Mouse (Mus musculus): ENCODE measurements around the gene Mink1. TPM values are rescaled to one million over a fixed set of nuclear protein-coding genes. Genes with fewer than 3 reads are reported as not detected.

The Mink1 gene
- polyA plus RNA-seq, 1 experiment from 2014 or later = 9.8 TPM

- Histone ChIP-seq H3K27ac (ENCODE audit: low read length) (no peak overlapping the region), H3K4me1 (ENCODE audit: control insufficient read depth, insufficient read depth, low read length) (peaks cover 37% of the 10 kb centered on the region), H3K4me2 (ENCODE audit: low read depth, low read length) (no peak overlapping the region), H3K36me3 (ENCODE audit: control insufficient read depth, insufficient read depth) (no peaks in the 10 kb centered on the region), H3K4me3 (ENCODE audit: low read length) (no peak overlapping the region), H3K9me3 (replicated peaks; ENCODE audit: control insufficient read depth, low read length) (no peaks in the 10 kb centered on the region), H3K27me3 (ENCODE audit: control insufficient read depth, insufficient read depth, low read length) (no peaks in the 10 kb centered on the region), H3K9ac (ENCODE audit: low read length) (no peak overlapping the region)
- 62% methylated on average over 5 of the region's 5 CpGs for WGBS
- ATAC-seq (replicated peaks; ENCODE audit: extremely low read depth, insufficient read depth, low FRiP score) = no peak
Observed at GRCm38 (mm10) chr11:70580358-70580720, 17.7 kb downstream of the Mink1 start.

GRCm38 (mm10) chr11:70580921-70581320 lies 18.2 kb downstream of the Mink1 start:
- H3K4me3 ChIP-seq (ENCODE audit: low read length) = no peak overlapping the region
- no peak overlapping the region for H3K4me2 ChIP-seq (ENCODE audit: low read depth, low read length)
- no peak overlapping the region for H3K27ac ChIP-seq (ENCODE audit: low read length)
- WGBS = 73% methylated on average over 3 of the region's 3 CpGs
- H3K4me1 ChIP-seq (ENCODE audit: control insufficient read depth, insufficient read depth, low read length) = peaks cover 43% of the 10 kb centered on the region
- H3K36me3 ChIP-seq (ENCODE audit: control insufficient read depth, insufficient read depth) = no peaks in the 10 kb centered on the region
- no peak overlapping the region for H3K9ac ChIP-seq (ENCODE audit: low read length)
- H3K9me3 ChIP-seq (replicated peaks; ENCODE audit: control insufficient read depth, low read length) = no peaks in the 10 kb centered on the region
- no peak for ATAC-seq (replicated peaks; ENCODE audit: extremely low read depth, insufficient read depth, low FRiP score)
- no peaks in the 10 kb centered on the region for H3K27me3 ChIP-seq (ENCODE audit: control insufficient read depth, insufficient read depth, low read length)

- no peaks in the 10 kb centered on the region for H3K36me3 ChIP-seq (ENCODE audit: control insufficient read depth, insufficient read depth)
- no peak overlapping the region for H3K4me3 ChIP-seq (ENCODE audit: low read length)
- H3K27me3 ChIP-seq (ENCODE audit: control insufficient read depth, insufficient read depth, low read length) = no peaks in the 10 kb centered on the region
- ATAC-seq (replicated peaks; ENCODE audit: extremely low read depth, insufficient read depth, low FRiP score) = no peak
- no peak overlapping the region for H3K27ac ChIP-seq (ENCODE audit: low read length)
- no peak overlapping the region for H3K9ac ChIP-seq (ENCODE audit: low read length)
- WGBS = 56% methylated on average over 3 of the region's 3 CpGs
- no peak overlapping the region for H3K4me2 ChIP-seq (ENCODE audit: low read depth, low read length)
- peaks cover 44% of the 10 kb centered on the region for H3K4me1 ChIP-seq (ENCODE audit: control insufficient read depth, insufficient read depth, low read length)
- no peaks in the 10 kb centered on the region for H3K9me3 ChIP-seq (replicated peaks; ENCODE audit: control insufficient read depth, low read length)
Observed at GRCm38 (mm10) chr11:70582196-70582595, 19.5 kb downstream of the Mink1 start.

GRCm38 (mm10) chr11:70583022-70583714 lies 20.5 kb downstream of the Mink1 start:
- Histone ChIP-seq H3K27ac (ENCODE audit: low read length) (peak overlapping the region; percentile 33), H3K9me3 (replicated peaks; ENCODE audit: control insufficient read depth, low read length) (no peaks in the 10 kb centered on the region), H3K4me1 (ENCODE audit: control insufficient read depth, insufficient read depth, low read length) (peaks cover 43% of the 10 kb centered on the region), H3K27me3 (ENCODE audit: control insufficient read depth, insufficient read depth, low read length) (no peaks in the 10 kb centered on the region), H3K36me3 (ENCODE audit: control insufficient read depth, insufficient read depth) (no peaks in the 10 kb centered on the region), H3K9ac (ENCODE audit: low read length) (no peak overlapping the region), H3K4me2 (ENCODE audit: low read depth, low read length) (no peak overlapping the region), H3K4me3 (ENCODE audit: low read length) (no peak overlapping the region)
- ATAC-seq (replicated peaks; ENCODE audit: extremely low read depth, insufficient read depth, low FRiP score) = no peak
- WGBS = 51% methylated on average over 6 of the region's 6 CpGs

- Histone ChIP-seq H3K9me3 (replicated peaks; ENCODE audit: control insufficient read depth, low read length) (no peaks in the 10 kb centered on the region), H3K4me1 (ENCODE audit: control insufficient read depth, insufficient read depth, low read length) (peaks cover 41% of the 10 kb centered on the region), H3K27ac (ENCODE audit: low read length) (peak overlapping the region; percentile 33), H3K27me3 (ENCODE audit: control insufficient read depth, insufficient read depth, low read length) (no peaks in the 10 kb centered on the region), H3K9ac (ENCODE audit: low read length) (no peak overlapping the region), H3K4me2 (ENCODE audit: low read depth, low read length) (no peak overlapping the region), H3K36me3 (ENCODE audit: control insufficient read depth, insufficient read depth) (no peaks in the 10 kb centered on the region), H3K4me3 (ENCODE audit: low read length) (no peak overlapping the region)
- WGBS = 81% methylated on average over 7 of the region's 7 CpGs
- ATAC-seq (replicated peaks; ENCODE audit: extremely low read depth, insufficient read depth, low FRiP score) = no peak
Observed at GRCm38 (mm10) chr11:70583775-70584174, 21.1 kb downstream of the Mink1 start.

GRCm38 (mm10) chr11:70585457-70585856 lies 22.8 kb downstream of the Mink1 start:
- no peaks in the 10 kb centered on the region for H3K36me3 ChIP-seq (ENCODE audit: control insufficient read depth, insufficient read depth)
- H3K4me2 ChIP-seq (ENCODE audit: low read depth, low read length) = no peak overlapping the region
- H3K4me3 ChIP-seq (ENCODE audit: low read length) = no peak overlapping the region
- WGBS = 45% methylated on average over 7 of the region's 7 CpGs
- no peaks in the 10 kb centered on the region for H3K9me3 ChIP-seq (replicated peaks; ENCODE audit: control insufficient read depth, low read length)
- no peaks in the 10 kb centered on the region for H3K27me3 ChIP-seq (ENCODE audit: control insufficient read depth, insufficient read depth, low read length)
- H3K9ac ChIP-seq (ENCODE audit: low read length) = peak overlapping the region; percentile 40; the same call in 1 of the 2 replicates
- peak; percentile 81 for ATAC-seq (replicated peaks; ENCODE audit: extremely low read depth, insufficient read depth, low FRiP score)
- peaks cover 34% of the 10 kb centered on the region for H3K4me1 ChIP-seq (ENCODE audit: control insufficient read depth, insufficient read depth, low read length)
- peak overlapping the region; percentile 66 for H3K27ac ChIP-seq (ENCODE audit: low read length)

GRCm38 (mm10) chr11:70586261-70586660 lies 23.6 kb downstream of the Mink1 start:
- no peaks in the 10 kb centered on the region for H3K27me3 ChIP-seq (ENCODE audit: control insufficient read depth, insufficient read depth, low read length)
- H3K4me3 ChIP-seq (ENCODE audit: low read length) = no peak overlapping the region
- no peak overlapping the region for H3K4me2 ChIP-seq (ENCODE audit: low read depth, low read length)
- H3K27ac ChIP-seq (ENCODE audit: low read length) = no peak overlapping the region
- H3K9ac ChIP-seq (ENCODE audit: low read length) = no peak overlapping the region
- WGBS = 73% methylated on average over 3 of the region's 3 CpGs
- H3K9me3 ChIP-seq (replicated peaks; ENCODE audit: control insufficient read depth, low read length) = no peaks in the 10 kb centered on the region
- no peak for ATAC-seq (replicated peaks; ENCODE audit: extremely low read depth, insufficient read depth, low FRiP score)
- peaks cover 30% of the 10 kb centered on the region for H3K4me1 ChIP-seq (ENCODE audit: control insufficient read depth, insufficient read depth, low read length)
- no peaks in the 10 kb centered on the region for H3K36me3 ChIP-seq (ENCODE audit: control insufficient read depth, insufficient read depth)

GRCm38 (mm10) chr11:70586954-70587353 lies 24.3 kb downstream of the Mink1 start:
- no peaks in the 10 kb centered on the region for H3K27me3 ChIP-seq (ENCODE audit: control insufficient read depth, insufficient read depth, low read length)
- no peak overlapping the region for H3K27ac ChIP-seq (ENCODE audit: low read length)
- H3K4me3 ChIP-seq (ENCODE audit: low read length) = no peak overlapping the region
- no peaks in the 10 kb centered on the region for H3K9me3 ChIP-seq (replicated peaks; ENCODE audit: control insufficient read depth, low read length)
- no peak overlapping the region for H3K4me2 ChIP-seq (ENCODE audit: low read depth, low read length)
- H3K9ac ChIP-seq (ENCODE audit: low read length) = no peak overlapping the region
- ATAC-seq (replicated peaks; ENCODE audit: extremely low read depth, insufficient read depth, low FRiP score) = no peak
- 72% methylated on average over 5 of the region's 5 CpGs for WGBS
- H3K4me1 ChIP-seq (ENCODE audit: control insufficient read depth, insufficient read depth, low read length) = peaks cover 28% of the 10 kb centered on the region
- H3K36me3 ChIP-seq (ENCODE audit: control insufficient read depth, insufficient read depth) = no peaks in the 10 kb centered on the region

GRCm38 (mm10) chr11:70591733-70592132 lies 29.1 kb downstream of the Mink1 start:
- Histone ChIP-seq H3K9ac (ENCODE audit: low read length) (no peak overlapping the region), H3K9me3 (replicated peaks; ENCODE audit: control insufficient read depth, low read length) (no peaks in the 10 kb centered on the region), H3K4me3 (ENCODE audit: low read length) (no peak overlapping the region), H3K36me3 (ENCODE audit: control insufficient read depth, insufficient read depth) (no peaks in the 10 kb centered on the region), H3K27me3 (ENCODE audit: control insufficient read depth, insufficient read depth, low read length) (no peaks in the 10 kb centered on the region), H3K4me2 (ENCODE audit: low read depth, low read length) (no peak overlapping the region), H3K4me1 (ENCODE audit: control insufficient read depth, insufficient read depth, low read length) (peaks cover 6% of the 10 kb centered on the region; the same call in 1 of the 2 replicates), H3K27ac (ENCODE audit: low read length) (no peak overlapping the region)
- ATAC-seq (replicated peaks; ENCODE audit: extremely low read depth, insufficient read depth, low FRiP score) = no peak
- 78% methylated on average over 1 of the region's 1 CpGs for WGBS
